Mouse (Mus musculus) liver, postnatal 0 days (tissue): ENCODE measurements at regions not wholly inside any gene's neighbourhood (a gene's known extent, or its start where the extent isn't known, plus 50 kb on each side); places are given as distances from the start of the nearest gene placed in this dataset.

Source experiments
- CTCF ChIP-seq: sonication (generic); IDR thresholded peaks from 2 replicates; pipeline ENCODE4 v1.5.1; 2016; ENCODE audit warnings: antibody characterized with exemption, low read depth
- EP300 ChIP-seq: IDR thresholded peaks from 2 replicates; pipeline ENCODE4 v1.6.1; 2016; ENCODE audit warnings: antibody characterized with exemption, low read depth, mild to moderate bottlenecking

DNA sequence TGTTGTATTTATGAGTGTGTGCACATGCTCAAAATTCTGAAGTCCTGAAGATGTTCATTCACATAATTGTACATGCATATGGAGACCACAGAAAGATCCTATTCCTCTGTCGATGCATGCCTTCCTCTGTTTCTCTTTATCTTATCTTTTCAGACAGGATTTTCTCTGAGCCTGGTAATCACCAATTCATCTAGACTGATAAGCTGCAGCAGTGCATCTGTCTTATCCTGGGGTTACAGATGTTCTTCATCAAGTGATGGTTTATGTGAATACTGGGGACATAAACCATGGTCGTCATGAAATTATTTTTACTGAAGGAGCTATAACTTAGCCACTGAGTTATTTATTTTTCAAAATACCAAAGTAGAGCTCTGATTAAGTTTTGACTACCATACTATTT is 905.7 kb downstream of the Lrfn5 start:
- no peak for TF ChIP-seq EP300
- no peak for TF ChIP-seq CTCF
